Mouse (Mus musculus) thymus, postnatal 36 days (tissue): Measurements from ENCODE around the gene Prr12.
A peak's percentile ranks its signal among the peaks of the same experiment; 100 is the strongest.

ENCODE experiments used
- DNase-seq, 2 experiments: peaks; one replicate each; pipeline ENCODE4 v3.0.0; 2022; ENCODE audit warnings: mixed read lengths in 2 of 2

The Prr12 gene

DNA sequence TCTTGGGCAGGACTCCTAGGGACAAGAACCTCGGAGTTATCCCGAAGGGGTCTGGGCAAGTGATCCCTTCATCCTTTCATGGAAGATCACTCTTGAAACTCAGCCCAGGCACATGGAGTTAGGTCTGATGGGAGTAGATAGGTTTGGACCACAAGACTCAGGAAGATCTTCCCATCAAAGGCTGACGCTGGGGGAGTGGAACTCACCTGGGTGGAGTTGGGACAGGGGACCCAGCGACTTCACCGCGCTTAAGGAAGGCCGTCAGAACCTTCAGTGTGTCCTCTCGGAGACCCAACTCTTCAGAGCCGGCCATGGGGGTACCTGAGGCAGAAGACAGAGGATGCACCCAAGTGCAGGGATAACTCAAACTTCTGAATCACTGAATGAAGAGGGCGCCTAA, 56.0 kb downstream of the Prr12 start:
- peak in 1 of 2 experiments; percentile 25 for DNase-seq

DNA sequence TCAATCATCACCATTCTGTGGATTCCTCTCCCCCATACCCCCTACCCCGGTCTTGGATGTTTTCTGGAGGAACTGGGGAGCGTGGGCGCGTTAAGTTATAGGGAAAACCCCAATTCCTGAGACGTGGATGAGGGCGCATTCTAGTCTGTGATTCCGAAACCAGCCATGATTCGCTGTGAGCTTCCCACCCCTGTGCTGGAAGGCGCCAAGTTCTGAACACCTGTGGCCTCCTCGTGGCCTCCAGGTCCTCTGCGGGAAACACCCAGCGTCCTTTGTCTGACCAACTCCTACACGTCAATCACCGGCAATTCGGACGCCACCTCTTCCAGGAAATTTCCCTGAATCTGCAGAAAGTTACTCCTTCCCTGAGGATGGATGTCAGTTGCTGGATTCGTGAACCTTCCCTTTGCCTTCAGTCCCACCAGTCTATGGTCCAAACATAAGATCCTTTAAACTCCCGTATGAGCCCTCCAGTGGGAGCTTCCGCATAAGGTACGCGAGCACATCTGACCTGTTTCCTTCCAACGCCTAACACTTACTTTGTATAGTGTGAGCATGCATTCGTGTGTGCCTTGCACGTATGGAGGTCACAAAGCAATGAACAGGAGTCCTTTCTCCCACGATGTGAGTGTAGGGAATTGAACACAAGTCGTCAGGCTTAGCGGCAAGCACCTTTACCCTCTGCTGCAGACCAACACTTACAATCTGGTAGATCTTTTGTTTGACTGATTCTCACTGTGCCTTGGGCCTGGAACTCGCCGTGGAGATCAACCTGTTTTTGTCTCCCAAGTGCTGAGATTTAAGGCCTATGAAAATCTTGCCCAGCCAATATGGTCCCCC, 65.6 kb downstream of the Prr12 start:
- peak in 1 of 2 experiments; percentile 42 for DNase-seq

DNA sequence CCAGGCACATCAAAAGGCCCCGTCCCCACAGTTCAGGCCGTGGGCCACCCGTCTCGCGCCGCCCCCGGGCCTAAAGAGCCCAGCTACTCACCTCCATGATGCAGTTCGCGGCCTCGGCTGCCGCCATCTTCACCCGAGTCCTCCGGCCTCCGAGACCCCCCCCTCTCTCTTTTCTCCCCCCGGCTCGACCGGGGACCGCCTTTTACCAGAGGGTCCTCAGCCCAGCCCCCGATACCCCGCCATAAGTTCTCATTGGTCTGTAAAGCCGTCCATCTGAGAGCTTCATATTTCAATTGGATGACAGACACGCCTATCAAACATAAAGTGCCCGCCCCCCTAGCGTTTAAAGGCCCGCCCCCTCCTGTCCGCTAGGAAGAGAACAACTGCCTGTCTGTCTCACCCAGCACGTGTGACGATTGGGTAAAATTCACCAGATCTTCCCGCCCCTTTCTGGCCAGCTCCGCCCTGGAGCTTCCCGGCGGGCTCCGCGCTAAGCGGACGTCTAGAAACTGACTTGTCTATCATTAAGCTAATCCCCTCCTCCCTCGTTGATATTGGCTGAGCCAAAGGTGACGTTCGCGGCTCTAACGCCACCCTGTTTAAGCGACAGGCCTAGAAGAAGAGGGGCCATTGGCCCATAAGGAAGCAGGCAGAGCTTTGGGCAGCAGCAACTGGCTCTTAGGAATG, 66.3 kb downstream of the Prr12 start, which contains the start of gene Prmt1:
Gene Prmt1 (minus strand): TSS at position 377 of the 687 bp plus-strand sequence.
- DNase-seq: peak; percentile 97 to 99

DNA sequence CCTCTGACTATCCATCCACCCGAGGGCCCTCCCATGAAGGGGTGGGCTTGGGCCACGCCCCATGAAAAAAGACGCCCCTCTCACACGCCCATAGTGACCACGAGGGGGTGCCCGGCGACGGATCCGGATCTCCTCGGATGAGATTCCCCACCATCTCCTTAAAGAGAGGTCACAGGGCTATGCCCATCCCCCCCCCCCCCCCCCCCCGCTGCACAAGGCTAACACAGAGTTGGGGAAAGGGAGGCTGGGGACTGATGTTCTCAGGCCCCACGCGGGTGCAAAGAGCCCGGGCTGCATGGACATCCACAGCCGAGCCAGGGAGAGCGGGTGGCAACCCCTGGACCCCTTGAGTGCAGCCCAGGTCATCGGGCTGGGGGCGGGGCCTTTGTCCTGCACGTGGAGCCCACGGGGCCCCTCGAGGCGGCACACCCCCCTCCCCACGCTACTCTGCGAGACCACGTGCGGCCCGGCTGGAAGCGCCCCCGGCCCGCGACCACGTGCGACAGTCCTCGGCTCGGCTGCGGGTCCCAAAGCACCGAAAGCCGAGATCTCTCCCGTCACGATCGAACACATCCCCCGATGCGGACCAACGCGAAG, 67.0 kb downstream of the Prr12 start:
- peak; percentile 60 to 77 for DNase-seq

DNA sequence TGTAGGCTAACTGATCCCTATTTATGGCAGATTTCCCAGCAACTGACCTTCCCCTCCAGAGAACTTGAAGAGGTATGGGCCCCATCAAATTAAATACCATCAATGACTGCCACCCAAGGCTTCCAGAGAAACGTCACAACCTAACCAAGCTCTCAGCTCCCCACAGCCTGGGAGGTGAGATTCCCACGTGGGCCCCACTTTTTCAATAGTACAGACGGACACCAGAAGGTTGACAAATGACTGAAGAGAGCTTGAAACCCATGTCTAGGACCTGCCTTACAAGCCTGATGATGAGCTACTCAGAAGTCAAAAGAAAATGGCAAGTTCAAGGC, 67.9 kb downstream of the Prr12 start:
- no peak for DNase-seq

DNA sequence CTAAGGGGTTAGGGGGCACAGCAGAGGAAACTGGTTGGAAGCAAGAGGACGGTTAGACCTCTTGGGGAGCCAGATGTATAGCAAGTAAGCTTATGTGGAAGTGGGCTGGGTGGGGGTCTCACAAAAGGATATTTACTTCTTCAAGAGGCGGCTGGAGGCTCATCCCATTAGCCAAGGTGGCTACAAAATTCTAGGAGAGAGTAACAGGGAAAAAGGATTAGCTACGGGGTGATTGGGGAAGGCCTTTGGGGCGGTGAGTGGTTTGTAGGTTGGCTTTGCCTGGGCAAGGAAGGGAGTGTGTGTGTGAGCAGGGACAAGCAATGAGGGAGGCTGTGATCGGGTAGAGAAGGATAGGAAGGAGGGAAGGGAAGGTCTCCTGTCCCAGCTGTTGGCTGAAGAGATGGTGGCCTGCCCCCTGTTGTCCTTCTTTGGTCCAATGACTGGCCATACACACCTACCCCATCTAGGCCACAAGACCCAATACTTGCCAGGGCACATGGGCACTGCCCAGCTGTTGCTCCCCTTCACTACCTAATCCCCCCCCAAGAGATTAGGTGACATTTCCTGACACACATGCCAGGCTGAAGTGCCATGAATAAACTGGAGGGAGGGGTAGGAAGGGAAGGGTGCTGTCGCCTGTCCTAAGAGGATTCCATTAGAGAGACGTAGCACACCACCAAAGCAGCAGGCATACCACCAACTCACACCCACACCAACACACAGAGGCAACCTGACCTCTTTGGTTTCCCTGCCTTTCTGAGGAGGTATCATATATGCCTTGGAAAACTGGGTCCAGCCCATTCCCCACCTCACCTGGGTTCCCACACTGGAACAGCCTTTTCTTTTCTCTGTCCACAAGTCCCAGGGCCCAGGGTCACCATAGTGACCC, 68.5 kb downstream of the Prr12 start:
- no peak for DNase-seq

DNA sequence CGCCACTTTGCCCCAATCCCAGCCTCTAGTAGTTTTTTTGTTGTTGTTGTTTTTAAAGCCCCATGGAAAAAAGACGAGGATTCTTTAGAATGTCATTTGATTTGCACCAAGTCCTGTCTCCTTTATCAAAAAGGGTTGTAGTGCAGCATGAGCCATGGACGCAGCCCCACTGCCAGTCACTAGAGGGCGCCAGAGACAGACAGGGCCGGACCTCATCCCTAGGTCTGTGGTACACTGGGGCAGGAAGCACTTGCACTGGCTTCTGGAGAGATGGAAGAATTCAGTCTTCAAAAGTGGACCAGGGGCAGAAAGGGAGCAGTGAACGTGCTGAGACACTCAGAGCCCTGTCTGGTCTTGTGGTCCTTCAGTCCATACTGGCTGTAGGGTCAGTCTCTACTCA, 69.6 kb downstream of the Prr12 start:
- DNase-seq: peak; percentile 81 to 87

DNA sequence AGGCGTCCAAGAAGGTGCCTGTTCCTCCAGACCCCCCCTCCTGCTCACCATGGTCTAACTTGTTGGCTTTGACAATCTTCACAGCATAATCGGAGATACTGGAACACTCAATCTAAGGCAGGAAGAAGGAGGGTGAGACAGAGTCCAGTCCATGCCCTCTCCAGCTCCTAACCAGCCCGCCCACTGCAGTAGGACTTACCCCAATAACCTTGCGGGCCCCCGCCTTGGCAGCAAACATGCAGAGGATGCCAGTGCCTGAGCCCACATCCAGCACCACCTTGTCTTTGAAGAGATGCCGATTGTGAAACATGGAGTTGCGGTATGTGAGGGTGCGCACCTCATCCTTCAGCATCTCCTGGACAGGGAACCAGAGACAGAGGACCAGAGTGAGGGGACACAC, 71.1 kb downstream of the Prr12 start:
- DNase-seq: no peak

DNA sequence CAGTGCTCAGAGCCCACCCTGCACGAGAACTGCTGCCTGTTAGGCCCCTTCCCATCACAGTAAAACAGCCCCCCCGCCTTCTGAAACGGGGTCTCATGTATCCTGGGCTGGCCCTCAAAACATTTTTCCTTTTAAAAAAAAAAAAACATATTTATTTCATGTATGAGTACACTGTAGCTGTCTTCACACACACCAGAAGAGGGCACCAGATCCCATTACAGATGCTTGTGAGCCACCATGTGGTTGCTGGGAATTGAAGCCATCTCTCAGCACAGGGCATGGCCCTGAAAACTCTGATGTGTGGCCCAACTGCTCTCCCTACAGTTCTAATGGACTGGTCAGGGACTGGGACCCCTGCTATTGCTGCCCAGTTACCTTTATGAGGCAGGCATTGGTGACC, 74.4 kb downstream of the Prr12 start:
- DNase-seq: no peak
